Mouse (Mus musculus) spleen, adult 12 weeks (tissue): ENCODE results near the gene 2310039H08Rik.

Source experiments
- DNase-seq: peaks from one replicate; pipeline ENCODE4 v3.0.0; 2022; ENCODE audit warnings: low spot score

The 2310039H08Rik gene

GRCm38 (mm10) chr17:46772404-46773277 lies at the start of gene 2310039H08Rik:
Gene 2310039H08Rik, plus strand, starts transcription at chr17:46772635.
- peak; percentile 68 for DNase-seq

DNA sequence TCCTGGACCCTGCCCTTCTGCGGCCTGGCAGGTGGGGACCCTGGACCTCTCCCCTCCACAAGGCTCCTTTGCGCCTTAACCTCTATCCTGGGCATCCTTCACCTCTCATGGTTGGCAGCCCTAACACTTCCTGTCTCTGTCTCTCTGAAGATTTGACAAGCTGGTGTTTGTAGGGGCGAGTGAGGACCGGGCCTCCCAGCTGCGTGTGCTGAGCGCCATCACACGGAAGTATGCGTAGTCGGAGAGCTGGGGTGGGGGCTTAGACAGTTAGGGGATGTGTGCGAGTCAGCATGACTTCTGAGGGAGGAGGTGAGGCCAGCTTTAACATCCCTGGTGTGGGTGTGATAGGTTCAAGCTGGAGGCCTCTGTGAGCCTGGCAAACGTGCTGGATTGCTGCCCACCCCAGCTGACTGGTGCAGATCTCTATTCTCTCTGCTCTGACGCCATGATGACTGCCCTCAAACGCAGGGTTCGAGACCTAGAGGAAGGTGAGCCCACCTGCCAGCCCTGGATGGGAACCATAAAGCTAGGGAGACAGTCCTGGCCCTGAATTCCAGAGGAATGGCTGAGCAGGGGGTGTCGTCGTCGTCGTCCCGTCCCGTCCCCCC lies 47.9 kb upstream of the 2310039H08Rik start:
- no peak for DNase-seq

DNA sequence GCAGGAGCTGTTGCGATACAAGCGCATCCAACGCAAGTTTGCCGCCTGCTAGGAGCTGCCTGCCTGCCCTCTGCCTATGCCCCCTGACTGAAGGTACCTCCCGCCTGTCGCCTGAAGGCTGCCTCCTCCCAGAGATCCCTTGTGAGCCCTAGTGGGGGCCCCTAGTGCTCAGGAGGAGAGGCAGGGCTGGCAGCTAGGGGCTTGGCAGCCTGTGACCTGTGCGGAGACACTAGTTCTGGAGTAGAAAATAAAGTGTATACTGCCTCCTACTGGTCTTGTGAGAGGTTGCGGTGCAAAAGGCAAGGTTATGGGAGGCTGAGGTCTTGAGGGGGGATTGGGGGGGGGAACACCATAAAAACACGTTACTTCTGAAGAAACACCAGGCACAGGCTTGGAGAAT lies 47.2 kb upstream of the 2310039H08Rik start:
- DNase-seq, result no peak

- DNase-seq, result no peak
These were observed 46.4 kb upstream of the 2310039H08Rik start for GRCm38 (mm10) chr17:46725731-46726645.

DNA sequence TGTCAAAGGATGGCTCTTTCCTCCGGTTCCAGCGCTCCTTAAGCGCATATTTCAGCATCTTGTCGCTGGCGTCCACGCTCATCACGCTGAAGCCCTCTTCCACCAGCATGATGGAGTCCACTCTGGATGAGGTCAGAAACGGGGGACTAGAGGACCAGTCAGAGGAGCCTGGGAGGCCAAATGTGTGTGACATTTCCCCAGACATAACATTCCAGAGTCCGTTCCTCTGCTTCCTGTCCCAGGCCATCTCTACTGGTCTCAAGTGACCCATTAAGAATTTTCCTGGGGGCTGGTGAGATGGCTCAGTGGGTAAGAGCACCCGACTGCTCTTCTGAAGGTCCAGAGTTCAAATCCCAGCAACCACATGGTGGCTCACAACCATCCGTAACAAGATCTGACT lies 45.2 kb upstream of the 2310039H08Rik start:
- no peak for DNase-seq

- DNase-seq, result no peak
These were observed 44.4 kb upstream of the 2310039H08Rik start for GRCm38 (mm10) chr17:46728021-46728420.

DNA sequence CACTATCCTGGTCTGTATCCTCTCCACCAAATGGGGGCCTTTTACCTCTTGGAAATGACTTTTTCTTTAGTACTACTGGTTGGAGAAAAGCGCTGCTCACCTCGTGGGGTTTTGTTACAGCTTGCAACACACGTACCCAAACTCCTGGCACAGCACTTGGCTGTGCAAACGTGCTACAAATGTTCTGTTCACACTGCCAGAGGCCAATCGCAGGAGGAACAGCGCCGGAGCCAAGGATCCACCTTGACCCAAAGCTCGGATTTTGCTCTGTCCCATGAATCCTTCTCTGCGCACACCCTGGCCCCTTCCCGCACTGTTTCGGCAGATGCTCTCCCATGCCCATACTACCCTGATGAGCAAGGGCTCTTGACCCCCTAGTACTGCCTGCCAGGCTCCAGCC lies 43.9 kb upstream of the 2310039H08Rik start:
- DNase-seq, result no peak

DNA sequence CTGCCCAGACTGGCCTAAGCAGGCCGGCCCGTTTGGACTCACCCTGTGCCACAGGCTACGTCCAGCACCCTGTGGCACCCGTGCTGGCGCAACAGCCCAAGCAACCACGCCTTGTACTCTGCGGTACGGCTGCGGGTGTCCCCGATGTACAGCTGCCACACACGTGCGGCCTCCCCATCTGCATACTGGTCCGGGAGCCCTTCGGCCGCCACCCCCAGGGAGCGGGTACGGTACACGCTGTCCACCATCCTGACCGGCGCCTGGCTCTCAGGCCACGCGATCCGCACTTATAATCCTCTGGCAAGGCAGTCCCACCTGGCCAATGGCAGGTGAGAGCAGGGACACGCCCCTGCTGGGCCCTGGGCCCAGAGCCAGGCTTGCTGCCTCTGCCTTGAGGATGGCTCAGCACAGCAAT lies 43.5 kb upstream of the 2310039H08Rik start, which contains the start of gene Gnmt:
Gene Gnmt, minus strand, starts transcription at position 265 of the 415 bp plus-strand sequence.
- no peak for DNase-seq

- DNase-seq, result no peak
These were observed 38.4 kb upstream of the 2310039H08Rik start for GRCm38 (mm10) chr17:46734055-46734454.

GRCm38 (mm10) chr17:46735287-46735686 lies 37.1 kb upstream of the 2310039H08Rik start:
- no peak for DNase-seq

DNA sequence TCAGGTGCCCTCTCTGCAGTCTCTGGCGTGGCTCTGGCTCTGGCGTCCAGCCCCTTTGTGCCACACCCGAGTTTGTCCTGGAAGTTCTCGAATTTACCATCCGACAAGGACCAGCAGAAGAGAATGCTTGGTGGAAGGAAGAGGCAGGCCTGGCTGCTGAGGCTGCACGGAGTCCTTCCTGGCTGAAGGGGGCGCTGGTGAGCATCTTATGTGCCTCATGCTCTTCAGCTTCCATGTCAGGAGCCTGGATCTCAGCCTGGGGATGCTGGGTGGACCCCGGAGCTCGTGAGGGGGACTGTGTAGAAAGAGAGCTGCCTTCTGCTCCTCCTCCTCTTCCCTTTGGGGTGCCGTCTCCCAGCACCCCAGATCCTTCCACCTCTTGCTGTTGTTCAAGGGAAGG lies 36.3 kb upstream of the 2310039H08Rik start:
- peak; percentile 15 for DNase-seq

DNA sequence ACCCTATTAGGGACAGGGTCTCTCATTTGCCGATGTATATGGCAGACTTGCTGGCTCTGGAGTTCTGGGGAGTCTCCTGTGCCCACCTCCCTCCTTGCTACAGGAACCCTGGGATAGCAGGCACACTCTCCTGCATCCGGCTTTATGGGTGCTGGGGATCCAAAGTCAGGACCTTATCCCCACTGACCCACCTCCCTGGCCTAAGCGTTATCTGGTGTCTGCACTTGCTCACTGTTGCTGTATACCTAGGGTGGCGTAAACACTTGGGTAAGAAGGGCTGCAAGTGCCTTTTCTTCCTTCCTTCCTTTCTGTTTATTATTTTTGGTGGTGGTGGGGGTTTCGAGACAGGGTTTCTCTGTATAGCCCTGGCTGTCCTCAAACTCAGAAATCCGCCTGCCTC lies 31.1 kb upstream of the 2310039H08Rik start:
- DNase-seq, result no peak

DNA sequence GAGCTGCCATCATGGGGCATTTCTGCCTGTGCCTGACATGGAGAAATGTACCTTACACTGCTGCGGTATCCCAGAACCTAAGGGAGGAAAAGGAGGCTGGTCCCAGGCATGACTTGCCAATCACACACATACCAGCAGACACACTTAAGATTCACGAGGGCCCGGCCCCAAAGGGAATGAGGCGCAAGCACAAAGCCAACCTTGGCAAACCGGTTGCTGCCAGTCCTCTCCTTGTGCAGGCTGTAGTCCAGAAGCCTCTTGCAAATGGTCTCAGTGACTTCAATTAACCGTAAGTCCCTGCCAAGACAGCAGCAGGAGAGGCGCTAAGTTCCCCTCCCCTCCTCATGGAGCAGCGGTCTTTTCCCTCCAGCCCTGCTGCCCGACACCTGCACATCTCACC lies 29.4 kb upstream of the 2310039H08Rik start:
- no peak for DNase-seq

DNA sequence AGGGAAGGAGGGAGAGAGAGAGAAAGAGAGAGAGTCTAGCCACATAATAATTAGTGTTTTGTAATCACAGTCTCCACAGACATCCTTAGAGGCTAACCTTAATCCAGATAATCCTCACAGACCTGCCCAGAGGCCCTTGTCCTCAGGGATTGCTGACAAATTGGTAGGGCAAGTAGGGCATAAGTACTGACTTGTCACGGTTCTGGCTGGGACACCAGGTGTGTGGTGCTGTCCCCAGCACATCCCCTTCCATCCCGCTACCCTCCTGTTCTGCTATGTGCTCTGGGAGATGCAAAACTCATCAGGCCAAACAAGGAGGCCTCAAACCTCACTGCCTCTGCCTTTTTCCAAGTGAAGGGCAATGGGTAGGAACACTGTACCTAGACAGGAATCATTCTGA lies 26.9 kb upstream of the 2310039H08Rik start:
- DNase-seq, result no peak

- no peak for DNase-seq
These were observed 25.2 kb upstream of the 2310039H08Rik start for GRCm38 (mm10) chr17:46747234-46747633.

GRCm38 (mm10) chr17:46747806-46748205 lies 24.6 kb upstream of the 2310039H08Rik start:
- DNase-seq, result no peak

GRCm38 (mm10) chr17:46749282-46749681 lies 23.2 kb upstream of the 2310039H08Rik start:
- DNase-seq, result no peak

- DNase-seq, result no peak
These were observed 21.9 kb upstream of the 2310039H08Rik start for GRCm38 (mm10) chr17:46750580-46750979.

GRCm38 (mm10) chr17:46751056-46751793 lies 21.2 kb upstream of the 2310039H08Rik start:
- peak; percentile 65 for DNase-seq

GRCm38 (mm10) chr17:46751794-46752556 lies 20.5 kb upstream of the 2310039H08Rik start, which contains the start of gene Cnpy3:
Gene Cnpy3, minus strand, starts transcription at chr17:46752214.
- DNase-seq, result peak; percentile 94

DNA sequence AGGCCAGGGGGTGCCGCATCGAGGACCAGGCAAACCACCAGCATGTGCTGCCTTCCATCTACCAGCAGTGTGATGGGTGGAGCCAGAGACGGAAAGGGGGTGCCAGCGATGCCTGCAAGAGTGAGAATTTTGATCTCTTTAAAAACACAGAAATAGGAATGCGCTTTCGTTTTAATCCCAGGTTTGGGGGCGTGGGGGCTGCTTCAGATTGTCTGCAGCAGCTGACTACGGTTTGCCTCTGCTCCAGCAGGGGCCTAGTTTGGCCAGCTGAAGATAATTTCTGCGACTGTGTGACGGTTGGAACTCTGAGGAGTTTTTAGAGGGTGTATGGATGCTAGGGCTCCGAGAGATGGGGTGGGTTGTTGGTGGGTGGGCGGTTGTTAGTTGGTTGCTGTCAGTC lies 13.7 kb upstream of the 2310039H08Rik start:
- no peak for DNase-seq
